ENCODE assay signal across 30 mouse cellular contexts in the genomic region with DNA sequence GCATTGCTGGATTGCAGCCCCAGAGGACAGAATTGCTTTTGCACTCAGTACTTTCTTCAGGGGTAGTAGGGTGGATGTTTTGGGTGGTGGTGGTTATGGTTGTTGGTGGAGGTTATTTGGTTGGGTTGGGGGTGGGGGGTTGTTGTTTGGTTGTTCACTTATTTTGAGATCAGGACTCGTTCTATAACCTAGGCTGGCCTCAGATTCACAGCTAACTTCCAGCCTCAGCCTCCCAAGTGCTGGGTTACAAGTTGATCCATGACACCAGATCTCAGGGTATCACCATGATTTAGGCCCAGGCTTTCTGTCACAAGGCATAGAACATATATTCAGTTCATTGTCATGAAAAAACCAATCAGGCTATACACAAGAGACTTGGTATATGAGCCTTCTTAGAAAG. TPM values are rescaled to one million over a fixed set of nuclear protein-coding genes. Genes with fewer than 3 reads are reported as not detected.
DNase-seq lines count a peak whose midpoint lies in the region; ATAC-seq lines count a peak whose summit lies in the region.
"Had no signal": no experiment of that assay in that cellular context is flagged by ENCODE, and none has a peak within 500 bp of the region (broad histone marks: within the 10 kb centered on the region; RNA-seq: fewer than 3 reads in every experiment).

No protein-coding gene starts in this region.

- H3K27me3 ChIP-seq in heart, embryonic 15.5 days: no peaks in the 10 kb centered on the region
- no peaks in the 10 kb centered on the region for H3K27me3 ChIP-seq in midbrain, embryonic 11.5 days (ENCODE audit: control insufficient read depth, insufficient read depth, low read length)
- H3K27me3 ChIP-seq in midbrain, embryonic 14.5 days (ENCODE audit: control insufficient read depth, insufficient read depth, low read length): no peaks in the 10 kb centered on the region
- H3K27me3 ChIP-seq: hindbrain, embryonic 15.5 days; liver, embryonic 13.5 days; midbrain, embryonic 12.5 days had no signal

- no peaks in the 10 kb centered on the region for H3K36me3 ChIP-seq in heart, embryonic 15.5 days
- no peaks in the 10 kb centered on the region for H3K36me3 ChIP-seq in midbrain, embryonic 11.5 days (ENCODE audit: control insufficient read depth, insufficient read depth, low read length)
- H3K36me3 ChIP-seq in midbrain, embryonic 14.5 days (ENCODE audit: control insufficient read depth, insufficient read depth, low read length): no peaks in the 10 kb centered on the region
- H3K36me3 ChIP-seq: hindbrain, embryonic 10.5 days; hindbrain, embryonic 15.5 days; liver, embryonic 13.5 days; midbrain, embryonic 12.5 days had no signal

- H3K4me3 ChIP-seq in heart, embryonic 15.5 days: no peak overlapping the region
- no peak overlapping the region for H3K4me3 ChIP-seq in midbrain, embryonic 11.5 days (ENCODE audit: low read depth, low read length)
- no peak overlapping the region for H3K4me3 ChIP-seq in midbrain, embryonic 14.5 days (replicated peaks; ENCODE audit: low read depth, low read length)
- H3K4me3 ChIP-seq: erythroblast, embryonic 14.5 days; heart, adult 2 months had no signal

- H3K9ac ChIP-seq in heart, embryonic 15.5 days: no peak overlapping the region
- no peak overlapping the region for H3K9ac ChIP-seq in midbrain, embryonic 11.5 days (ENCODE audit: low read length)
- no peak overlapping the region for H3K9ac ChIP-seq in midbrain, embryonic 14.5 days (replicated peaks; ENCODE audit: low read length)
- H3K9ac ChIP-seq: hindbrain, embryonic 15.5 days; liver, embryonic 13.5 days; midbrain, embryonic 12.5 days had no signal

- H3K4me2 ChIP-seq in heart, embryonic 15.5 days: peak overlapping the region; percentile 63; the same call in 1 of the 2 replicates
- no peak overlapping the region for H3K4me2 ChIP-seq in midbrain, embryonic 11.5 days
- no peak overlapping the region for H3K4me2 ChIP-seq in midbrain, embryonic 14.5 days (ENCODE audit: low read length)

- no peak for ATAC-seq in heart, embryonic 15.5 days (replicated peaks; ENCODE audit: insufficient number of reproducible peaks, insufficient read depth, low FRiP score, low read depth)
- no peak for ATAC-seq in midbrain, embryonic 11.5 days (ENCODE audit: low FRiP score)
- no peak for ATAC-seq in midbrain, embryonic 14.5 days (ENCODE audit: low FRiP score, low TSS enrichment)
- ATAC-seq: CD4-positive, CD25-positive, alpha-beta regulatory T cell, adult 4 months; forebrain, embryonic 16.5 days; inflammation-experienced regulatory T-cells, adult 6 months had no signal

- 96% methylated on average over 1 of the region's 1 CpGs for WGBS in heart, embryonic 15.5 days
- 91% methylated on average over 1 of the region's 1 CpGs for WGBS in midbrain, embryonic 11.5 days
- 89% methylated on average over 1 of the region's 1 CpGs for WGBS in midbrain, embryonic 14.5 days

- DNase-seq in heart, postnatal 14 days: no peak
- DNase-seq in kidney, postnatal 10 days: peak; percentile 6
- no peak for DNase-seq in kidney, postnatal 36 days
- DNase-seq in midbrain, embryonic 11.5 days (ENCODE audit: low spot score, missing footprints): peak; percentile 77
- no peak for DNase-seq in midbrain, embryonic 14.5 days
- DNase-seq in cerebellum, postnatal 25 days: no peak
- DNase-seq: cerebellum, adult 11 months; cerebellum, adult 9-11 months; gastrocnemius, postnatal 36 days; right cerebral cortex, postnatal 25 days had no signal

- H3K4me1 ChIP-seq in heart, embryonic 15.5 days (replicated peaks): peaks cover 9% of the 10 kb centered on the region
- H3K4me1 ChIP-seq in midbrain, embryonic 11.5 days (ENCODE audit: control insufficient read depth, insufficient read depth, low read length): no peaks in the 10 kb centered on the region
- no peaks in the 10 kb centered on the region for H3K4me1 ChIP-seq in midbrain, embryonic 14.5 days (ENCODE audit: control insufficient read depth, insufficient read depth, low read length)
- H3K4me1 ChIP-seq: hindbrain, embryonic 15.5 days; liver, embryonic 13.5 days had no signal

- H3K9me3 ChIP-seq in heart, embryonic 15.5 days (replicated peaks): no peaks in the 10 kb centered on the region
- no peaks in the 10 kb centered on the region for H3K9me3 ChIP-seq in midbrain, embryonic 11.5 days (ENCODE audit: control insufficient read depth, low read length)
- no peaks in the 10 kb centered on the region for H3K9me3 ChIP-seq in midbrain, embryonic 14.5 days (ENCODE audit: control insufficient read depth, low read length)
- H3K9me3 ChIP-seq: hindbrain, embryonic 10.5 days; hindbrain, embryonic 15.5 days; liver, embryonic 13.5 days; midbrain, embryonic 12.5 days had no signal

- H3K27ac ChIP-seq in heart, embryonic 15.5 days: no peak overlapping the region
- no peak overlapping the region for H3K27ac ChIP-seq in midbrain, embryonic 11.5 days (ENCODE audit: low read depth, low read length)
- H3K27ac ChIP-seq in midbrain, embryonic 14.5 days (replicated peaks; ENCODE audit: low read depth, low read length): no peak overlapping the region
- H3K27ac ChIP-seq: gastrocnemius, adult 2 months; heart, adult 2 months; hindbrain, embryonic 15.5 days; left cerebral cortex, adult 2 months; liver, embryonic 13.5 days; midbrain, embryonic 12.5 days had no signal

- intact Hi-C loops in heart, postnatal 14 days (cut with DNase I): no loop called here

RNA-seq across cellular contexts. Expression of a gene that starts 11.8 kb away (rescaled TPM):
- not detected in 2 replicates for polyA plus RNA-seq in heart, embryonic 15.5 days (2015; fragmentation: Nextera tagmentation; extraction: Ambion mirVana)
- not detected for total RNA-seq in heart, postnatal 14 days (2021)
- polyA plus RNA-seq in midbrain, embryonic 11.5 days (2014; fragmentation: Nextera tagmentation; extraction: Ambion mirVana): 0.10 TPM in 1 of 2 replicates, not detected in the other
- polyA plus RNA-seq in midbrain, embryonic 14.5 days (2014; fragmentation: Nextera tagmentation; extraction: Ambion mirVana): not detected in 2 replicates
- total RNA-seq: adrenal gland, postnatal 14 days; gastrocnemius, adult 2 months; gastrocnemius, postnatal 36 days; heart, adult 2 months; layer of hippocampus, adult 18-20 months; layer of hippocampus, postnatal 14 days; left cerebral cortex, adult 2 months; left cerebral cortex, postnatal 25 days; neutrophil, adult 5-6 weeks had no signal
- polyA plus RNA-seq: erythroblast, embryonic 14.5 days; forebrain, embryonic 11.5 days; forebrain, embryonic 16.5 days; heart, postnatal 0 days; hindbrain, embryonic 10.5 days; hindbrain, embryonic 15.5 days; inflammation-experienced regulatory T-cells, adult 6 months; liver, embryonic 13.5 days; midbrain, embryonic 12.5 days; neural tube, embryonic 11.5 days had no signal

RNA-seq across cellular contexts. Expression of a gene that starts 19.6 kb away (rescaled TPM):
- 191 and 255 TPM in 2 replicates for polyA plus RNA-seq in heart, embryonic 15.5 days (2015; fragmentation: Nextera tagmentation; extraction: Ambion mirVana)
- 10 to 100 TPM; 62.5 to 63.9 TPM for total RNA-seq in heart, postnatal 14 days (2021)
- polyA plus RNA-seq in midbrain, embryonic 11.5 days (2014; fragmentation: Nextera tagmentation; extraction: Ambion mirVana): 54.8 and 58.8 TPM in 2 replicates
- polyA plus RNA-seq in midbrain, embryonic 14.5 days (2014; fragmentation: Nextera tagmentation; extraction: Ambion mirVana): 89.8 and 96.7 TPM in 2 replicates

RNA-seq across cellular contexts. Expression of a gene that starts 20.1 kb away (rescaled TPM):
- polyA plus RNA-seq in heart, embryonic 15.5 days (2015; fragmentation: Nextera tagmentation; extraction: Ambion mirVana): 59.6 and 88.1 TPM in 2 replicates
- total RNA-seq in heart, postnatal 14 days (2021): 10 to 100 TPM; 18.7 to 23.8 TPM
- polyA plus RNA-seq in midbrain, embryonic 11.5 days (2014; fragmentation: Nextera tagmentation; extraction: Ambion mirVana): 18.9 and 19.6 TPM in 2 replicates
- polyA plus RNA-seq in midbrain, embryonic 14.5 days (2014; fragmentation: Nextera tagmentation; extraction: Ambion mirVana): 11.1 and 17.2 TPM in 2 replicates

Comparison
In these comparisons a context has a peak if more than half of its experiments do, and no peak if none do; other contexts are left out.
1. DNase-seq: peak in kidney, postnatal 10 days (single experiment) and midbrain, embryonic 11.5 days (single experiment); none in heart, postnatal 14 days (0 of 2), kidney, postnatal 36 days (0 of 2), midbrain, embryonic 14.5 days (single experiment) and cerebellum, postnatal 25 days (0 of 2).